Mouse (Mus musculus): ENCODE results near the gene Ceacam13. TPM values are rescaled to one million over a fixed set of nuclear protein-coding genes. Genes with fewer than 3 reads are reported as not detected.
"Not testable (repeated sequence)": the region's sequence is repeated elsewhere in the genome, so short reads cannot be mapped to it uniquely, and the experiment has no call there.

Ceacam13 gene
- polyA plus RNA-seq (2012; rRNA removed): not detected in 2 replicates

DNA sequence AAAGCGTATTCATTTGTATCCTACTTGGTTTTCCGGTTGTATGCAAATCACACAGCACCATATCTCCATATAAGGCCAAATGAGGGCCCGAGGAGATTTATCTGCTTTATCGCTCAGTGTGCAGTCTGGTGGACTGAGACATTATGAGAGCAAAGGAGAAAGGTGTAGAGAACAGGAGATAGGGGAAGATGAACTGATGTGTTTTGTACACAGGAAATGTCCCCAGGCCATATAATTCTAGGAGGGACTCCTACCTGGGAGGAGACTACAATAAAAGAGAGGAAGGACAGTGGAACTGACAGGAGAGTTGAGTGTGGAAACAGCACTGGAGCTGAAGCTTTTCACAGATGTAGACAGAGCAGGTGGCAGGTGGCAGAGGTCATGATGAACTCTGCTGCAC, at the start of gene Ceacam13:
Gene Ceacam13, plus strand, starts transcription at position 301 of the 400 bp plus-strand sequence.
- Histone ChIP-seq H3K36me3 (ENCODE audit: control insufficient read depth, insufficient read depth, low read length) (no peaks in the 10 kb centered on the region), H3K4me3 (ENCODE audit: control insufficient read depth, low read depth, low read length) (no peak within 1 kb of the TSS), H3K4me1 (ENCODE audit: control insufficient read depth, insufficient read depth, low read length) (no peaks in the 10 kb centered on the region), H3K27me3 (ENCODE audit: control insufficient read depth, insufficient read depth, low read length) (no peaks in the 10 kb centered on the region), H3K27ac (ENCODE audit: control insufficient read depth, insufficient read depth, low read depth, low read length) (no peak within 1 kb of the TSS)
- TF ChIP-seq CTCF (IDR thresholded peaks at IDR 0.05; ENCODE audit: control insufficient read depth, insufficient read depth, insufficient replicate concordance, low read depth, low read length): no peak
- TF ChIP-seq POLR2A (IDR thresholded peaks at IDR 0.05; ENCODE audit: control insufficient read depth, low read depth, low read length): no peak

- H3K4me1 ChIP-seq (ENCODE audit: control insufficient read depth, insufficient read depth, low read length): no peaks in the 10 kb centered on the region
- no peaks in the 10 kb centered on the region for H3K36me3 ChIP-seq (ENCODE audit: control insufficient read depth, insufficient read depth, low read length)
- no peak within 1 kb of the TSS for H3K27ac ChIP-seq (ENCODE audit: control insufficient read depth, insufficient read depth, low read depth, low read length)
- TF ChIP-seq POLR2A (IDR thresholded peaks at IDR 0.05; ENCODE audit: control insufficient read depth, low read depth, low read length) (no peak), CTCF (IDR thresholded peaks at IDR 0.05; ENCODE audit: control insufficient read depth, insufficient read depth, insufficient replicate concordance, low read depth, low read length) (no peak)
- H3K27me3 ChIP-seq (ENCODE audit: control insufficient read depth, insufficient read depth, low read length): no peaks in the 10 kb centered on the region
- no peak within 1 kb of the TSS for H3K4me3 ChIP-seq (ENCODE audit: control insufficient read depth, low read depth, low read length)
These were observed 37.9 kb upstream of the Ceacam13 start, which contains the start of gene Ceacam11 for GRCm38 (mm10) chr7:17971824-17972223. Gene Ceacam11, plus strand, starts transcription at chr7:17972124.

GRCm38 (mm10) chr7:18001131-18001530, 8.6 kb upstream of the Ceacam13 start:
- H3K27me3 ChIP-seq (ENCODE audit: control insufficient read depth, insufficient read depth, low read length); H3K27ac ChIP-seq (ENCODE audit: control insufficient read depth, insufficient read depth, low read depth, low read length); H3K4me1 ChIP-seq (ENCODE audit: control insufficient read depth, insufficient read depth, low read length); H3K36me3 ChIP-seq (ENCODE audit: control insufficient read depth, insufficient read depth, low read length); H3K4me3 ChIP-seq (ENCODE audit: control insufficient read depth, low read depth, low read length): not testable (repeated sequence)

DNA sequence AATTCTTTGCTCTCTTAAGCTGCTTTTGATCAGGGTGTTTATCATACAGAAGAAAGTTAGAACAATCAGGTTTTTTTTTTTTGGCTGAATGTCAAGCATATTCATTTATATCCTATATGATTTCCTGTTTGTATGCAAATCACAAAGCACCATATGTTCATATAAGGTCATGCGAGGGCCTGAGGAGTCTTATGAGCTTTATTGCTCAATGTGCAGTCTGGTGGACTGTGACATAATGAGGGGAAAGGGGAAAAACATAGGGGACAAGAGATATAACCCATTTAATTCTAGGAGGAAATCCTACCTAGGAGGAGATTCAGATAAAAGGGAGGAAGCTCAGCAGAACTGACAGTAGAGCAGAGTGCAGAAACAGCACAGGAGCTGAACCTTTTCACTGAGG, 55.9 kb downstream of the Ceacam13 start, which contains the start of gene Ceacam12:
Gene Ceacam12, plus strand, starts transcription at position 301 of the 400 bp plus-strand sequence.
- no peak within 1 kb of the TSS for H3K27ac ChIP-seq (ENCODE audit: control insufficient read depth, insufficient read depth, low read depth, low read length)
- H3K4me1 ChIP-seq (ENCODE audit: control insufficient read depth, insufficient read depth, low read length): no peaks in the 10 kb centered on the region
- TF ChIP-seq CTCF (IDR thresholded peaks at IDR 0.05; ENCODE audit: control insufficient read depth, insufficient read depth, insufficient replicate concordance, low read depth, low read length) (no peak), POLR2A (IDR thresholded peaks at IDR 0.05; ENCODE audit: control insufficient read depth, low read depth, low read length) (no peak)
- no peaks in the 10 kb centered on the region for H3K27me3 ChIP-seq (ENCODE audit: control insufficient read depth, insufficient read depth, low read length)
- no peak within 1 kb of the TSS for H3K4me3 ChIP-seq (ENCODE audit: control insufficient read depth, low read depth, low read length)
- H3K36me3 ChIP-seq (ENCODE audit: control insufficient read depth, insufficient read depth, low read length): no peaks in the 10 kb centered on the region

Other genes with a start within 250 kb of the Ceacam13 start
- not detected in 2 replicates for gene Ceacam14, start 197.3 kb upstream of the Ceacam13 start, polyA plus RNA-seq (2012; rRNA removed)
- gene Gm5155, start 138.1 kb upstream of the Ceacam13 start, polyA plus RNA-seq (2012; rRNA removed): not detected in 2 replicates
- gene Ceacam11, start 37.8 kb upstream of the Ceacam13 start, polyA plus RNA-seq (2012; rRNA removed): not detected in 2 replicates
- gene Ceacam12, start 56.0 kb downstream of the Ceacam13 start, polyA plus RNA-seq (2012; rRNA removed): not detected in 2 replicates
- gene Igfl3, start 166.6 kb downstream of the Ceacam13 start, polyA plus RNA-seq (2012; rRNA removed): not detected in 2 replicates
- gene Mill1, start 235.5 kb downstream of the Ceacam13 start, polyA plus RNA-seq (2012; rRNA removed): not detected in 2 replicates

Measured in testis, adult 2 months (tissue).